Mouse (Mus musculus) midbrain, postnatal 0 days (tissue): ENCODE data around the gene Mlh1. TPM values are rescaled to one million over a fixed set of nuclear protein-coding genes. Genes with fewer than 3 reads are reported as not detected.
A peak's percentile ranks its signal among the peaks of the same experiment; 100 is the strongest.

ENCODE experiments used
- ATAC-seq: fragments of 200-750 bp; cut with Nextera tagmentation; 2 replicates; pipeline ENCODE4 v1.8.0; 2017; ENCODE audit warnings: moderate number of reproducible peaks, mild to moderate bottlenecking, moderate TSS enrichment, moderate library complexity; ENCODE audit not compliant: low FRiP score
- DNase-seq: peaks from one replicate; pipeline ENCODE4 v3.0.0-alpha.2; 2015; ENCODE audit warnings: low spot score
- H3K27ac ChIP-seq: fragments of 300-500 bp; sonication (generic); 2 replicates; pipeline ENCODE4 v1.5.1; 2014; ENCODE audit warnings: low read depth, mild to moderate bottlenecking, low read length, mixed read lengths
- H3K27me3 ChIP-seq: fragments of 300-500 bp; sonication (generic); 2 replicates; pipeline ENCODE4 v1.6.1; 2014; ENCODE audit warnings: low read length, control low read depth, mixed read lengths; ENCODE audit not compliant: insufficient read depth
- H3K36me3 ChIP-seq: fragments of 300-500 bp; sonication (generic); 2 replicates; pipeline ENCODE4 v1.6.1; 2014; ENCODE audit warnings: low read length, control low read depth, mixed read lengths; ENCODE audit not compliant: insufficient read depth
- H3K4me1 ChIP-seq: fragments of 300-500 bp; sonication (generic); 2 replicates; pipeline ENCODE4 v1.6.1; 2014; ENCODE audit warnings: mild to moderate bottlenecking, control low read depth, antibody characterized with exemption, low read length, mixed read lengths; ENCODE audit not compliant: insufficient read depth
- H3K4me2 ChIP-seq: fragments of 300-500 bp; sonication (generic); 2 replicates; pipeline ENCODE4 v1.6.1; 2014; ENCODE audit warnings: low read depth, mild to moderate bottlenecking, low read length, mixed read lengths; ENCODE audit not compliant: poor library complexity, severe bottlenecking
- H3K4me3 ChIP-seq: fragments of 300-500 bp; sonication (generic); 2 replicates; pipeline ENCODE4 v1.5.1; 2014; ENCODE audit warnings: low read depth, mild to moderate bottlenecking, low read length, moderate library complexity
- H3K9ac ChIP-seq: fragments of 300-500 bp; sonication (generic); replicated peaks from 2 replicates; pipeline ENCODE4 v1.6.1; 2014; ENCODE audit warnings: mild to moderate bottlenecking, low read length, moderate library complexity, mixed read lengths; ENCODE audit not compliant: poor library complexity, severe bottlenecking
- H3K9me3 ChIP-seq: fragments of 300-500 bp; sonication (generic); 2 replicates; pipeline ENCODE4 v1.6.1; 2016; ENCODE audit warnings: low read length, control low read depth
- CTCF ChIP-seq: IDR thresholded peaks from 2 replicates; pipeline ENCODE4 v1.5.1; 2016; ENCODE audit warnings: antibody characterized with exemption, mild to moderate bottlenecking
- WGBS: fragments of 180-500 bp; shearing (Covaris S2); extraction: QIAGEN DNeasy Blood & Tissue Kit; methylation state at CpG from one replicate; pipeline ENCODE4 v1.1.7; 2014; 5-methylcytosine and 5-hydroxymethylcytosine counted together
- polyA plus RNA-seq: library from polyadenylated mRNA; unstranded; fragments of >200 nt; fragmentation: Nextera tagmentation; extraction: Ambion mirVana; gene quantifications from 2 replicates; pipeline ENCODE4 v1.2.1, GENCODE M21; 2015
- total RNA-seq: library from RNA; depleted of rRNA; stranded (reverse); fragments of >200 nt; gene quantifications from 2 replicates; pipeline ENCODE4 v1.2.3, GENCODE M21; 2014; rRNA removed

Gene Mlh1
- total RNA-seq = 12.6 and 19.6 TPM in 2 replicates
- polyA plus RNA-seq = 20.4 and 20.6 TPM in 2 replicates

DNA sequence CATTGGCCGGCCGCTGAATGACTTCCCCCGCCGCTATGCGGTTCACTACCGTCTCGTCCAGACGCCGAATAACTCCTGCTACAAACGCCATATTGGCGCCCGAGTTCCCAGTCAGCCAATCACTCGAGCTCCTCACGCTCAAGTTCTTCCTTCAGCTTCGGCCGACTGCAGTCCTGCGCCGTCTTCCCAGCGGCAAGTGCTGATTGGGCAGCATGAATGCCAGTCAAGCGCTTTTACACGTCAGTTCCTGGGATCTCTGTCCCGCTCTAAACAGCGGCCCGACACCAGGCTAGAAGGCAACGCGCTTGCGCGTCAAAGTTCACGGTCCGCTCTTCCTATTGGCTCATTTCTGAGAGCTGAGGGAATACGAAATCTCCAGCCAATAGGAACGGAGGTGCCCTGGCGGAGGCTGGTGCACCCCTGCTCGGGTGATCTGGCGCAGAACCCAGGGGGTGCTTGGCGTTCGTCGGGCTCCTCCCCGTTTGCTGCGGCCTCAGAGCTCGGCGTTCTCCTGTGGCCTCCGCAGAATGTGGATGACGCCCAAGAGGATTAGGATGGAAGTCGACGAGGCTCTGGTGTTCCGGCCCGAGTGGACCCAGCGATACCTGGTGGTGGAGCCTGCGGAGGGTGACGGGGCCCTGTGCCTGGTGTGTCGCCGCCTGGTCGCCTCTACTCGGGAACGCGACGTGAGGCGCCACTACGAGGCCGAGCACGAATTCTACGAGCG, at the start of gene Mlh1, which contains the start of gene Epm2aip1:
Mlh1 (minus strand) TSS at position 358 of the 727 bp plus-strand sequence.
Epm2aip1 (plus strand) TSS at position 496 of the 727 bp plus-strand sequence.
- Histone ChIP-seq H3K9ac (peak within 1 kb of the TSS; percentile 92), H3K4me2 (peak within 1 kb of the TSS; percentile 90), H3K27me3 (no peaks in the 10 kb centered on the region), H3K4me1 (peaks cover 21% of the 10 kb centered on the region; the same call in 1 of the 2 replicates), H3K9me3 (no peaks in the 10 kb centered on the region), H3K36me3 (peaks cover 6% of the 10 kb centered on the region), H3K4me3 (peak within 1 kb of the TSS; percentile 91), H3K27ac (peak within 1 kb of the TSS; percentile 96)
- peak; percentile 22; the same call in 1 of the 2 replicates for TF ChIP-seq CTCF
- WGBS = under 1% methylated on average over 62 of the region's 64 CpGs
- ATAC-seq (peak; percentile 99), DNase-seq (peak; percentile 100)

DNA sequence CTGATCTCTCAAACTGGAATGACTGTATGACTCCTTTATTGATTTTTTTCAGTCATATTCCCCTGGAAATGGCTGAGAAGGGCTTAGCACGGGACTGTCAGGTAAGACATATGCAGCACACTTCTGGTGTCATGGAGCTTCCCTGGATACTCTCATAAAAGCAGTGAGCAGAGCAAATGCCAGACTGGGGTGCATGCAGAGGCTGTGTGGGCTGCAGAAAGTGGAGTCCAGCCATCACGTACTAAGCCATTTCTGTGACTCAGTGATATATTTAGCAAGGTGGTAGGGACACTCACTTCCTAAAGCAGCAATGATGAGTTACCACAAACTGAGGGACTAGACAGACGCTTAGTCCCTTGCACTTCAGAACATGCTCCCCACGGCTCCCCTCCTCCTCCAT, 49.3 kb upstream of the Mlh1 start:
- no peaks in the 10 kb centered on the region for H3K36me3 ChIP-seq
- no peaks in the 10 kb centered on the region for H3K9me3 ChIP-seq
- DNase-seq (no peak), ATAC-seq (no peak)
- H3K4me1 ChIP-seq = no peaks in the 10 kb centered on the region
- no peak overlapping the region for H3K27ac ChIP-seq
- WGBS = 88% methylated on average over 4 of the region's 4 CpGs
- H3K9ac ChIP-seq = no peak overlapping the region
- no peaks in the 10 kb centered on the region for H3K27me3 ChIP-seq
- no peak overlapping the region for H3K4me2 ChIP-seq
- H3K4me3 ChIP-seq = no peak overlapping the region
- TF ChIP-seq CTCF = no peak

DNA sequence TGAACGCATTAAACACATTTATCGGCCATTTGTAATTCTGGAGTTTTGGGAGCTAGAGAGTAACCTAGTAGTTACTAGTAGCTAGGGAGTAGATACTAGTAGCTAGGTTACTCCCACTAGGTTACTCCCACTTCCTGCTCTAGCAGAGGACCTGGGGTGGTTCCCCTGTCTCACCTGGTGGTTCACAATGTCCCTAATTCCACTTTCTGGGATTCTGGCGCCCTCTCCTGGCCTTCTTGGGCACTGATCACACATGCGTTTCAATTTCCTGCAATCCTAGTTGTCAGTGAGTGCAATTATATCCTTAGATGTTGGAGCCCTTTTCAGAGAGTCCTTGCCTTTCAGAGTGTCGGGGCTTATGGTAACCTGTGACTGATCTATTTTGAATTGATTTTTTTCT, 42.6 kb upstream of the Mlh1 start:
- H3K27me3 ChIP-seq = peaks cover 6% of the 10 kb centered on the region; the same call in 1 of the 2 replicates
- no peak for ATAC-seq
- no peaks in the 10 kb centered on the region for H3K4me1 ChIP-seq
- H3K9ac ChIP-seq = no peak overlapping the region
- no peak overlapping the region for H3K27ac ChIP-seq
- H3K4me2 ChIP-seq = peak overlapping the region; percentile 70; the same call in 1 of the 2 replicates
- no peaks in the 10 kb centered on the region for H3K9me3 ChIP-seq
- peak; percentile 67 for DNase-seq
- WGBS = 38% methylated on average over 5 of the region's 5 CpGs
- peak overlapping the region; percentile 75; the same call in 1 of the 2 replicates for H3K4me3 ChIP-seq
- no peaks in the 10 kb centered on the region for H3K36me3 ChIP-seq
- TF ChIP-seq CTCF = peak; percentile 87

DNA sequence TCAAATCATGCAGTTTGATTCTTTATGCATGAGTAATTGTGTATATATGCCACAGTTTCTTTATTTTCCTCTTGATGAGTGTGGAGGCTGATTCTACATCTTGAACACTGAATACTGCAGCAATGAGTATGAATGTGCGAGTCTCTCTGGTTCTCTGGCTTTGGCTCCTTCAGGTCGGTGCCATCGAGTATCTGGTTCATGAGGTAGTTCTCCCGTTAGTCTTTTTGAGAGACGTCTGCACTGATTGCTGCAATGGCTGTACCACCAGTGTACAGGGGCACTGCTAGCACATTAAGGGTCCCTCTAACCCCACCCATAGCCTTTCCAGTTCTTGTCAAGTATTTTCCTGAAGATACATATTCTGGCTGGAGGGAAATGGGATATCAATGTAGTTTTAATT, 42.2 kb upstream of the Mlh1 start:
- no peak overlapping the region for H3K27ac ChIP-seq
- H3K9me3 ChIP-seq = no peaks in the 10 kb centered on the region
- 25% methylated on average over 5 of the region's 5 CpGs for WGBS
- no peak for TF ChIP-seq CTCF
- peaks cover 6% of the 10 kb centered on the region; the same call in 1 of the 2 replicates for H3K27me3 ChIP-seq
- no peaks in the 10 kb centered on the region for H3K36me3 ChIP-seq
- H3K9ac ChIP-seq = no peak overlapping the region
- no peaks in the 10 kb centered on the region for H3K4me1 ChIP-seq
- ATAC-seq = no peak
- DNase-seq = no peak
- peak overlapping the region; percentile 70 for H3K4me2 ChIP-seq
- H3K4me3 ChIP-seq = peak overlapping the region; percentile 75; the same call in 1 of the 2 replicates

DNA sequence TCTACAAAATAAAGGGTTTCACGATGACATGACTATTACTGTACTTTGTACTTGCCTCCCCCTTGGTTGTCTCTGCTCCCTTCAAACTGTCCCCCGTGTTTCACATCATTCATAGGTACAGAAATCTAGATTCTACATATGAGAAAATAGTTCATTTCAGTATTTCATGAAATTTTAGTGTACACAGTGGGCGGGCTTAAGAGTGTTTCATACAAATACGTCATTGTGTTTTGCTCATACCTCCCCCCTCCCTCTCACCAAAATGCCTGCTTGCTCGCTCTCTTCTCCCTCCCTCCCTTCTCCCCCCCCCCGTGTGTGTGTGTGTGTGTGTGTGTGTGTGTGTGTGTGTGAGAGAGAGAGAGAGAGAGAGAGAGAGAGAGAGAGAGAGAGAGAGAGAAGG, 41.7 kb upstream of the Mlh1 start:
- H3K9me3 ChIP-seq = no peaks in the 10 kb centered on the region
- H3K4me3 ChIP-seq = peak overlapping the region; percentile 75
- DNase-seq = peak; percentile 29
- peak overlapping the region; percentile 70 for H3K4me2 ChIP-seq
- peaks cover 6% of the 10 kb centered on the region; the same call in 1 of the 2 replicates for H3K27me3 ChIP-seq
- no peaks in the 10 kb centered on the region for H3K4me1 ChIP-seq
- no peak overlapping the region for H3K27ac ChIP-seq
- 13% methylated on average over 5 of the region's 6 CpGs for WGBS
- TF ChIP-seq CTCF = no peak
- no peaks in the 10 kb centered on the region for H3K36me3 ChIP-seq
- H3K9ac ChIP-seq = peak overlapping the region; percentile 87
- ATAC-seq = no peak
